Mouse (Mus musculus) forelimb bud, embryonic 11.5 days (tissue): ENCODE measurements around the gene A530084C06Rik.

Experiments
- DNase-seq: peaks from one replicate; pipeline ENCODE4 v3.0.0-alpha.2; 2012; ENCODE audit warnings: low read depth, low spot score

A530084C06Rik gene

GRCm38 (mm10) chr13:31558521-31559418 lies at the start of gene A530084C06Rik:
Gene A530084C06Rik, minus strand, starts transcription at chr13:31559333.
- DNase-seq, result no peak

GRCm38 (mm10) chr13:31603964-31604363 lies 44.8 kb upstream of the A530084C06Rik start:
- no peak for DNase-seq

- DNase-seq, result no peak
Observed at GRCm38 (mm10) chr13:31599576-31599975, 40.4 kb upstream of the A530084C06Rik start.

GRCm38 (mm10) chr13:31587341-31587740 lies 28.2 kb upstream of the A530084C06Rik start:
- DNase-seq, result no peak

GRCm38 (mm10) chr13:31579866-31580265 lies 20.7 kb upstream of the A530084C06Rik start:
- no peak for DNase-seq

GRCm38 (mm10) chr13:31578389-31578788 lies 19.3 kb upstream of the A530084C06Rik start:
- no peak for DNase-seq

GRCm38 (mm10) chr13:31577576-31577975 lies 18.4 kb upstream of the A530084C06Rik start:
- no peak for DNase-seq

GRCm38 (mm10) chr13:31576696-31577095 lies 17.6 kb upstream of the A530084C06Rik start:
- DNase-seq, result no peak

GRCm38 (mm10) chr13:31574627-31575026 lies 15.5 kb upstream of the A530084C06Rik start:
- no peak for DNase-seq

GRCm38 (mm10) chr13:31572806-31573508 lies 13.8 kb upstream of the A530084C06Rik start:
- DNase-seq, result no peak

- no peak for DNase-seq
Observed at GRCm38 (mm10) chr13:31567617-31568294, 8.6 kb upstream of the A530084C06Rik start.

- no peak for DNase-seq
Observed at GRCm38 (mm10) chr13:31567099-31567498, 8.0 kb upstream of the A530084C06Rik start.

GRCm38 (mm10) chr13:31564394-31564793 lies 5.3 kb upstream of the A530084C06Rik start:
- no peak for DNase-seq

GRCm38 (mm10) chr13:31559419-31560144 lies 449 bp upstream of the A530084C06Rik start:
- DNase-seq, result peak; percentile 59

GRCm38 (mm10) chr13:31557768-31558520 lies 1.2 kb downstream of the A530084C06Rik start:
- DNase-seq, result no peak

GRCm38 (mm10) chr13:31556964-31557767 lies 2.0 kb downstream of the A530084C06Rik start:
- DNase-seq, result no peak

GRCm38 (mm10) chr13:31555834-31556233 lies 3.3 kb downstream of the A530084C06Rik start, which contains the start of gene Foxq1:
Gene Foxq1, plus strand, starts transcription at chr13:31556134.
- no peak for DNase-seq

- no peak for DNase-seq
Observed at GRCm38 (mm10) chr13:31547610-31548009, 11.5 kb downstream of the A530084C06Rik start.

- no peak for DNase-seq
Observed at GRCm38 (mm10) chr13:31547204-31547603, 11.9 kb downstream of the A530084C06Rik start.

GRCm38 (mm10) chr13:31546784-31547183 lies 12.3 kb downstream of the A530084C06Rik start:
- no peak for DNase-seq
